Mouse (Mus musculus) cerebellum, postnatal 25 days (tissue): ENCODE measurements at regions not wholly inside any gene's neighbourhood (a gene's known extent, or its start where the extent isn't known, plus 50 kb on each side); places are given as distances from the start of the nearest gene placed in this dataset.

Experiments
- DNase-seq, 2 experiments: peaks; one replicate each; pipeline ENCODE4 v3.0.0; 2021; ENCODE audit warnings: mixed read lengths in 2 of 2

GRCm38 (mm10) chr10:92077291-92077690 lies 644.9 kb downstream of the Nedd1 start:
- no peak for DNase-seq

GRCm38 (mm10) chr10:92076754-92077153 lies 645.5 kb downstream of the Nedd1 start:
- no peak for DNase-seq

- no peak for DNase-seq
Measured at GRCm38 (mm10) chr10:92075469-92075868, 646.8 kb downstream of the Nedd1 start.

GRCm38 (mm10) chr10:92074698-92075394 lies 647.4 kb downstream of the Nedd1 start:
- DNase-seq, result no peak

GRCm38 (mm10) chr10:92073873-92074390 lies 648.3 kb downstream of the Nedd1 start:
- DNase-seq, result no peak

- DNase-seq, result peak; percentile 72 to 83
Measured at GRCm38 (mm10) chr10:92044783-92045182, 677.4 kb downstream of the Nedd1 start.

- peak; percentile 9 to 22 for DNase-seq
Measured at GRCm38 (mm10) chr10:92036176-92036575, 686.0 kb downstream of the Nedd1 start.

GRCm38 (mm10) chr10:92030221-92030620 lies 692.0 kb downstream of the Nedd1 start:
- DNase-seq, result no peak

- DNase-seq, result no peak
Measured at GRCm38 (mm10) chr10:92024203-92024602, 698.0 kb downstream of the Nedd1 start.

- DNase-seq, result no peak
Measured at GRCm38 (mm10) chr10:92021036-92021435, 701.2 kb downstream of the Nedd1 start.

GRCm38 (mm10) chr10:92009551-92009950 lies 712.7 kb downstream of the Nedd1 start:
- DNase-seq, result no peak

GRCm38 (mm10) chr10:92007891-92008290 lies 714.3 kb downstream of the Nedd1 start:
- DNase-seq, result peak; percentile 46 to 68

- no peak for DNase-seq
Measured at GRCm38 (mm10) chr10:92006467-92006866, 715.8 kb downstream of the Nedd1 start.

- peak; percentile 23 to 49 for DNase-seq
Measured at GRCm38 (mm10) chr10:91991040-91991439, 731.2 kb downstream of the Nedd1 start.

GRCm38 (mm10) chr10:91988364-91988763 lies 733.9 kb downstream of the Nedd1 start:
- DNase-seq, result no peak

- DNase-seq, result no peak
Measured at GRCm38 (mm10) chr10:91979841-91980240, 742.4 kb downstream of the Nedd1 start.

GRCm38 (mm10) chr10:91971951-91972350 lies 750.3 kb downstream of the Nedd1 start:
- DNase-seq, result no peak

GRCm38 (mm10) chr10:91967570-91968310 lies 754.5 kb downstream of the Nedd1 start:
- no peak for DNase-seq

GRCm38 (mm10) chr10:91959734-91960492 lies 762.3 kb downstream of the Nedd1 start:
- no peak for DNase-seq

GRCm38 (mm10) chr10:91953078-91953477 lies 769.1 kb downstream of the Nedd1 start:
- no peak for DNase-seq

GRCm38 (mm10) chr10:91923626-91924025 lies 742.5 kb upstream of the Tmpo start:
- no peak for DNase-seq

- no peak for DNase-seq
Measured at GRCm38 (mm10) chr10:91889864-91890263, 708.7 kb upstream of the Tmpo start.

GRCm38 (mm10) chr10:91888537-91888936 lies 707.4 kb upstream of the Tmpo start:
- peak; percentile 28 to 51 for DNase-seq
